Mouse (Mus musculus) cerebellum, adult 2 months (tissue): ENCODE measurements around the gene Ghrhr. TPM values are rescaled to one million over a fixed set of nuclear protein-coding genes. Genes with fewer than 3 reads are reported as not detected.

Experiments
- DNase-seq, 2 experiments: peaks; one replicate each; pipeline ENCODE4 v3.0.0; 2021
- H3K27ac ChIP-seq: fragments of 200-500 bp; 2 replicates; pipeline ENCODE4 v1.5.1; 2012; ENCODE audit warnings: low read length, control low read depth, inconsistent platforms; ENCODE audit not compliant: insufficient read depth
- H3K27me3 ChIP-seq: fragments of 200-500 bp; 2 replicates; pipeline ENCODE4 v1.6.1; 2012; ENCODE audit warnings: inconsistent platforms, mild to moderate bottlenecking, low read length, moderate library complexity; ENCODE audit not compliant: control insufficient read depth, insufficient read depth
- H3K4me1 ChIP-seq: fragments of 200-500 bp; 2 replicates; pipeline ENCODE4 v1.6.1; 2011; ENCODE audit warnings: low read length; ENCODE audit not compliant: control insufficient read depth, insufficient read depth
- H3K4me3 ChIP-seq: fragments of 200-500 bp; replicated peaks from 2 replicates; pipeline ENCODE3; 2011; ENCODE audit warnings: mild to moderate bottlenecking, low read depth, low read length, control low read depth; ENCODE audit not compliant: insufficient read depth
- CTCF ChIP-seq: fragments of 200-500 bp; IDR thresholded peaks from 2 replicates; pipeline ENCODE4 v1.5.1; 2011; ENCODE audit warnings: low read depth, mild to moderate bottlenecking, control low read depth, low read length, moderate library complexity, borderline replicate concordance; ENCODE audit not compliant: insufficient read depth
- POLR2A ChIP-seq: fragments of 200-500 bp; IDR thresholded peaks from 2 replicates; pipeline ENCODE4 v1.6.1; 2011; ENCODE audit warnings: low read length, control low read depth, borderline replicate concordance; ENCODE audit not compliant: insufficient read depth
- WGBS: fragments of 180-500 bp; shearing (Covaris S2); methylation state at CpG from one replicate; pipeline ENCODE4 v1.1.7; 2018; 5-methylcytosine and 5-hydroxymethylcytosine counted together
- polyA plus RNA-seq: library from polyadenylated mRNA; depleted of rRNA; stranded (reverse); fragments of >200 nt; gene quantifications from 2 replicates; pipeline ENCODE4 v1.2.3, GENCODE M21; 2012

Gene Ghrhr
- polyA plus RNA-seq, 1 experiment, result not detected

- no peak overlapping the region for H3K27ac ChIP-seq
- 22% methylated on average over 5 of the region's 5 CpGs for WGBS
- H3K4me1 ChIP-seq, result no peaks in the 10 kb centered on the region
- TF ChIP-seq POLR2A (no peak), CTCF (no peak)
- H3K27me3 ChIP-seq, result no peaks in the 10 kb centered on the region
- no peak for DNase-seq
- no peak overlapping the region for H3K4me3 ChIP-seq
These were observed 416 bp downstream of the Ghrhr start for GRCm38 (mm10) chr6:55376511-55376910.

- Histone ChIP-seq H3K4me3 (no peak overlapping the region), H3K4me1 (no peaks in the 10 kb centered on the region), H3K27ac (no peak overlapping the region), H3K27me3 (no peaks in the 10 kb centered on the region)
- no peak for DNase-seq
- WGBS, result 94% methylated on average over 4 of the region's 4 CpGs
- TF ChIP-seq POLR2A (no peak), CTCF (no peak)
These were observed 1.4 kb downstream of the Ghrhr start for GRCm38 (mm10) chr6:55377461-55377860.

GRCm38 (mm10) chr6:55379641-55380335, 3.7 kb downstream of the Ghrhr start:
- H3K27me3 ChIP-seq, result no peaks in the 10 kb centered on the region
- H3K4me3 ChIP-seq, result no peak overlapping the region
- DNase-seq, result peak; percentile 29 to 51
- TF ChIP-seq POLR2A (no peak), CTCF (peak; percentile 64)
- no peaks in the 10 kb centered on the region for H3K4me1 ChIP-seq
- WGBS, result 49% methylated on average over 3 of the region's 3 CpGs
- H3K27ac ChIP-seq, result no peak overlapping the region

- no peak overlapping the region for H3K4me3 ChIP-seq
- 95% methylated on average over 4 of the region's 4 CpGs for WGBS
- no peaks in the 10 kb centered on the region for H3K27me3 ChIP-seq
- DNase-seq, result no peak
- TF ChIP-seq POLR2A, result no peak
- no peak for TF ChIP-seq CTCF
- H3K4me1 ChIP-seq, result no peaks in the 10 kb centered on the region
- no peak overlapping the region for H3K27ac ChIP-seq
These were observed 5.9 kb downstream of the Ghrhr start for GRCm38 (mm10) chr6:55381966-55382365.

GRCm38 (mm10) chr6:55383897-55384296, 7.8 kb downstream of the Ghrhr start:
- Histone ChIP-seq H3K27me3 (no peaks in the 10 kb centered on the region), H3K27ac (no peak overlapping the region), H3K4me3 (no peak overlapping the region), H3K4me1 (no peaks in the 10 kb centered on the region)
- TF ChIP-seq CTCF, result peak; percentile 79
- TF ChIP-seq POLR2A, result no peak
- WGBS, result 13% methylated on average over 1 of the region's 1 CpGs
- peak; percentile 43 to 65 for DNase-seq

GRCm38 (mm10) chr6:55384356-55384951, 8.4 kb downstream of the Ghrhr start:
- TF ChIP-seq CTCF, result no peak
- no peak for TF ChIP-seq POLR2A
- Histone ChIP-seq H3K4me1 (no peaks in the 10 kb centered on the region), H3K27me3 (no peaks in the 10 kb centered on the region), H3K4me3 (no peak overlapping the region), H3K27ac (no peak overlapping the region)
- DNase-seq, result no peak
- WGBS, result 68% methylated on average over 5 of the region's 5 CpGs

- Histone ChIP-seq H3K27me3 (no peaks in the 10 kb centered on the region), H3K4me1 (no peaks in the 10 kb centered on the region), H3K4me3 (no peak overlapping the region), H3K27ac (no peak overlapping the region)
- TF ChIP-seq POLR2A (no peak), CTCF (no peak)
- DNase-seq, result no peak
- 74% methylated on average over 12 of the region's 12 CpGs for WGBS
These were observed 12.6 kb downstream of the Ghrhr start for GRCm38 (mm10) chr6:55388546-55389169.

- no peaks in the 10 kb centered on the region for H3K27me3 ChIP-seq
- no peak overlapping the region for H3K4me3 ChIP-seq
- no peak for DNase-seq
- H3K4me1 ChIP-seq, result no peaks in the 10 kb centered on the region
- H3K27ac ChIP-seq, result no peak overlapping the region
- TF ChIP-seq CTCF, result no peak
- no peak for TF ChIP-seq POLR2A
- 76% methylated on average over 5 of the region's 5 CpGs for WGBS
These were observed 13.2 kb downstream of the Ghrhr start for GRCm38 (mm10) chr6:55389321-55389720.
